Mouse (Mus musculus) neural tube, embryonic 15.5 days (tissue): ENCODE measurements at regions not wholly inside any gene's neighbourhood (a gene's known extent, or its start where the extent isn't known, plus 50 kb on each side); places are given as distances from the start of the nearest gene placed in this dataset.
"Not testable (repeated sequence)": the region's sequence is repeated elsewhere in the genome, so short reads cannot be mapped to it uniquely, and the experiment has no call there.

ENCODE experiments used
- ATAC-seq: fragments of 200-750 bp; cut with Nextera tagmentation; 2 replicates; pipeline ENCODE4 v1.8.0; 2017; ENCODE audit warnings: mild to moderate bottlenecking, moderate TSS enrichment, moderate library complexity; ENCODE audit not compliant: low FRiP score
- H3K27ac ChIP-seq: fragments of 300-500 bp; sonication (generic); replicated peaks from 2 replicates; pipeline ENCODE4 v1.5.1; 2015; ENCODE audit warnings: mild to moderate bottlenecking, inconsistent platforms
- H3K27me3 ChIP-seq: fragments of 300-500 bp; sonication (generic); replicated peaks from 2 replicates; pipeline ENCODE4 v1.6.1; 2015; ENCODE audit warnings: inconsistent platforms
- H3K36me3 ChIP-seq: fragments of 300-500 bp; sonication (generic); 2 replicates; pipeline ENCODE4 v1.6.1; 2015; ENCODE audit warnings: inconsistent platforms
- H3K4me1 ChIP-seq: fragments of 300-500 bp; sonication (generic); 2 replicates; pipeline ENCODE4 v1.6.1; 2015; ENCODE audit warnings: inconsistent platforms
- H3K4me2 ChIP-seq: fragments of 300-500 bp; sonication (generic); 2 replicates; pipeline ENCODE4 v1.6.1; 2015; ENCODE audit warnings: inconsistent platforms, mild to moderate bottlenecking, moderate library complexity
- H3K4me3 ChIP-seq: fragments of 300-500 bp; sonication (generic); replicated peaks from 2 replicates; pipeline ENCODE4 v1.5.1; 2015; ENCODE audit warnings: mild to moderate bottlenecking, inconsistent platforms
- H3K9ac ChIP-seq: fragments of 300-500 bp; sonication (generic); replicated peaks from 2 replicates; pipeline ENCODE4 v1.6.1; 2015; ENCODE audit warnings: mild to moderate bottlenecking, inconsistent platforms
- H3K9me3 ChIP-seq: fragments of 300-500 bp; sonication (generic); replicated peaks from 2 replicates; pipeline ENCODE4 v1.6.1; 2016; ENCODE audit warnings: inconsistent platforms
- WGBS: fragments of 180-500 bp; shearing (Covaris S2); methylation state at CpG from one replicate; pipeline ENCODE4 v1.1.7; 2015; ENCODE audit warnings: mixed read lengths; 5-methylcytosine and 5-hydroxymethylcytosine counted together

DNA sequence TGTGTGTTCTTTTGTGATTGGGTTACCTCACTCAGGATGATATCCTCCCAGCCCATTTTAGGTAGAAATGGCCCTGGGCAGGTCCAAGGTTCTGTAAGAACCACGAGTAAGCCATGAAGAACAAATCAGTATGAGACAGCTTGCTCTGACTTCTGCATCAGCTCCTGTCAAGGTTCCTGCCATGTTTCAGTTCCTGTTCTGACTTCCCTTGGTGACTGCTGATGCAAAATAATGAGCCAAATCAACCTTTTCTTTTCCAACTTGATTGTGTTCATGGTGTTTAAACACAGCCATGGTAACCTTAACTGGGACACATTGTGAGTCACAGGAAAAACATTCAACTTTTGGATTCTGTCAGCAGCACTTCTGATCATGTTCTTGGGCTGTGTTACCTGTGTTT lies 667.4 kb upstream of the Igfbp7 start:
- H3K27me3 ChIP-seq, result no peaks in the 10 kb centered on the region
- no peak overlapping the region for H3K4me3 ChIP-seq
- H3K4me1 ChIP-seq, result no peaks in the 10 kb centered on the region
- no peak overlapping the region for H3K4me2 ChIP-seq
- H3K27ac ChIP-seq, result no peak overlapping the region
- no peak overlapping the region for H3K9ac ChIP-seq
- WGBS, result 67% methylated on average over 1 of the region's 1 CpGs
- no peaks in the 10 kb centered on the region for H3K36me3 ChIP-seq
- ATAC-seq, result no peak
- H3K9me3 ChIP-seq, result no peaks in the 10 kb centered on the region

DNA sequence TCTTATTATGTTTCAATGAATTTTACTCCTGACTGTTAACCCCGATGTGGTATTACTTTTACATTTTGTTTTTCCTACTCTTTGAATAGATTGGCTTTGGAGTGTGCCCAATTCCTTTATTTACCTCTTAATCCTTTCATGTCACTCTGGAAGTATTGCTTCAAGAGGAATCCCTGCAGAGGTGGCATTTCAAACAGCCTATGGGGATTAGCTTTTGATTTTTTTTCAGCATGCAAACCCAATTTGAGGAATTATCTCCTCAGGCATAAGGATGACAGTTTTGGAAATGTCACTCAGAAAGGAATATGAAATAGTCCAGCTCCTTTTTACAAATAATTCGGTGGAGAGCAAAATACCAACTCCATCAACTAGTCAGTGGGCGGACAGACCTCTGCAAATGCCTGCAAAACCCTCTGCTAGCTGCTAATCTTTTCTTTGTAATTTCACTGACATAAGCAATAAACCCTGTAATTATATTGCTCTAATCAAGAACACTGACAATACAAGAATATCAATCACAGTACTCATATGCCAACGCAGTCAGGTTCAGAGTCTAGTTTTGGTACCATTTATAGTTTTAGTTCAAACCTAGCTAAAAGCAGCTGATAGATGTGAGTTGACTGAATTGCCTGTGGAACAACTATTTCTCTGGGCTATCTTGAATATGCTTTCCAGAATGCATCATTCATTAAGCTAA lies 624.9 kb upstream of the Igfbp7 start:
- Histone ChIP-seq H3K4me3 (no peak overlapping the region), H3K27me3 (no peaks in the 10 kb centered on the region), H3K4me2 (no peak overlapping the region), H3K36me3 (no peaks in the 10 kb centered on the region), H3K9me3 (no peaks in the 10 kb centered on the region), H3K27ac (no peak overlapping the region), H3K9ac (no peak overlapping the region), H3K4me1 (no peaks in the 10 kb centered on the region)
- WGBS, result 68% methylated on average over 4 of the region's 4 CpGs
- no peak for ATAC-seq

DNA sequence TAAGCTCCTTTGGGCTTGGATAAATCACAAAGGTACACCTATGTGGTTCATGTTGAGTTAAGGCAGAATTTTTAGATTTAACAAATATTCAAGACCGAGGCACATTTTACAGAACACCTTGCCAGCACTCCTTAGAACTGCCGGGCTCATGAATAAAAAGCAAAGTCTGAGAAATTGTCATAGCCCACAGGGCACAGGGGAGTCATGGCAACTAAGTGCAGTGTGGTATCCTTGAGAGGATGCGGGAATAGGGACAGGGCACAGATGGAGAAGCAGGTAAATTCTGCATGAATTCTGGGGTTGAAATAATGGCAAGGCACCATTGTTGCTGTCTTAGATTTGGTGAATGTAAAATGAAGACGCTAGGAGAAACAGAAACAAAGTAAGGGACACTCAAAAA lies 609.7 kb upstream of the Igfbp7 start:
- no peaks in the 10 kb centered on the region for H3K9me3 ChIP-seq
- H3K9ac ChIP-seq, result no peak overlapping the region
- no peak overlapping the region for H3K4me3 ChIP-seq
- H3K4me2 ChIP-seq, result no peak overlapping the region
- no peaks in the 10 kb centered on the region for H3K4me1 ChIP-seq
- WGBS, result 83% methylated on average over 4 of the region's 4 CpGs
- no peaks in the 10 kb centered on the region for H3K36me3 ChIP-seq
- no peaks in the 10 kb centered on the region for H3K27me3 ChIP-seq
- ATAC-seq, result no peak
- H3K27ac ChIP-seq, result no peak overlapping the region

DNA sequence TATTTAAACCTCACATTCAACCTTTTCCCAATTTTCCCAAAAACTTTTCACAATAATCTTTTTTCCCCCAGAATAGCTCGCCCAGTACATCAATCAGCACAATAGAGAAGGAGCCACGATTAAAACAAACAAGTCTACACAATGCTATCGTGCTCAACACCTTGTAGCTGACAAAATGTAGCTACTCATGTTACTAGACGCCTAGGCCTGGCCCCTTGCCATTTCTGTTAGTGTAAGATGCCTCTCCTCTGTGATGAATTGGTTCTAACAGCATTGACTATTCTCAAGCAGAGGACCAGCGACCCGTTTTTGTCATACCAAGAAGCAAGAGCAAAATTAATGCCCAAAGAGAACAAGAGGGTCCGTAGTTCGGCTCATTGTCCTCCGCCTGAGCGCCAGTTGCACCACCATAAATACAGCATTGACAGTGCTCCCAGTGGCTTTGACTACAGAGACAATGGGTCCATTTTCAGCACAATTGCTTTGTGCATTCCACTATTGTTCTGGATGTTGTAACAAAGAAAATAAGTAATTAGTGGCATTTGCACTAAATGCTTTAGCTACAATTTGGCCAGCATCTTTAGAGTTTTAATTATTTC lies 578.7 kb upstream of the Igfbp7 start:
- Histone ChIP-seq H3K9ac (no peak overlapping the region), H3K9me3 (no peaks in the 10 kb centered on the region), H3K4me1 (no peaks in the 10 kb centered on the region), H3K4me3 (no peak overlapping the region), H3K27ac (no peak overlapping the region), H3K36me3 (no peaks in the 10 kb centered on the region), H3K4me2 (no peak overlapping the region), H3K27me3 (no peaks in the 10 kb centered on the region)
- WGBS, result 17% methylated on average over 10 of the region's 10 CpGs
- ATAC-seq, result no peak

DNA sequence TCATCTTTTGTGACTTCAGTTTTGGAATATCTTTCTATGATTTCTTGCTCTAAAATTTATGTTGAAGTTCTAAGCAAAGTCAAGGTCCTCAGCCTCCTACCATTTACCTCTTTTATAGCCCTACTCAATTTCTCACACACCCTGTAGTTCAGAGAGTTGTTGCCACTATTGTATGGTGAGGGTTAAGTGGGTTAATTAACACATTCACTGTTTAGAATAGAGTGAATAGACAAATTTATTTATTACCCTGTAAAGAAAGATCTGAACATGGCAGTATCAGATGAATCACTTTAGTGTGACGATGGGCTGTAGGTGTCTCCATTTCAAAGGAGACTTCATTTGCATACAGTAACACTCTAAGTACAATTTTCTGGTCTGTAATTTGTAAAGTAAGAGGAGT lies 577.4 kb upstream of the Igfbp7 start:
- Histone ChIP-seq H3K9ac (no peak overlapping the region), H3K4me3 (no peak overlapping the region), H3K27ac (no peak overlapping the region), H3K4me2 (no peak overlapping the region), H3K36me3 (no peaks in the 10 kb centered on the region), H3K4me1 (no peaks in the 10 kb centered on the region), H3K27me3 (no peaks in the 10 kb centered on the region), H3K9me3 (no peaks in the 10 kb centered on the region)
- WGBS, result 16% methylated on average over 1 of the region's 1 CpGs
- no peak for ATAC-seq

DNA sequence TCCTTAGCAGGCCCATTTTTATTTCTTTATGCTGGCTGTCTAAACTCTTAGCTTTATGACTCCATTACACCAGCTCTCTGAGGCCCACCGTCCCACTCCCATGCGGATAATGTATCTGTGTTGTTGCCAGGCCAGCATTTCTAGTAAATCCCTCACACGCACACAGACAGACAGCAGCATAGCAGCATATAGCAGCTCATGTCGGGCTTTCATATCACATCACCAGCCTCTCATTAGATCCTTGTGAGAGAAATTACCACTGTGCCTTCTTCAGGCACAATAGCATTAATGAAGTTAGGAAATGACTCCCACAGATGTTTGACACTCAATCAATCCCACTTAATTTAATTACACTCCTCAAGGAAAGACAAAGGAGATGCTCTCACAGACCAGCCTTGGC lies 532.2 kb upstream of the Igfbp7 start:
- H3K4me3 ChIP-seq, H3K4me1 ChIP-seq, H3K27ac ChIP-seq, H3K36me3 ChIP-seq, H3K9me3 ChIP-seq, H3K4me2 ChIP-seq, H3K27me3 ChIP-seq, H3K9ac ChIP-seq: not testable (repeated sequence)
- 31% methylated on average over 4 of the region's 4 CpGs for WGBS
- 0 out of 2 replicates have a peak, but pooled peaks have one; percentile 55 for ATAC-seq

DNA sequence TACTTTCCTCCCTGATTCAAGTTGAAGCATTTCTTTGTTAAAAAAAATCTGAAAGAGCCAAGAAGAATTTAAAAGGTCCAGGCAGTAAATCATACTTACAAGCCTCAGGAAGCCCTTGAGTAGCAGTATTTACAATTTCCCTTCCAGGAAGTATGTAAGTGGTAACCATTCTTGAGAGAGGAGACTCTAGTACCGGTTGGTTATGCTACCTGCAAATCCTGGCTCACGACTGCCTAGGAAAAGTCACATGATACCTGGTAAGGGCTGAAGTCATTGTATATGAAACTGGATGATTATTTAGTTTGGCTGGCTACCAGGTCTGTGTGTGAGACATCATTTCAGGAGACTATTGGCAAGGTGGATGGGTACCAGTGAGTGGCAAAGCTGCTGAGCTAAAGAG lies 524.0 kb upstream of the Igfbp7 start:
- no peak overlapping the region for H3K4me3 ChIP-seq
- no peaks in the 10 kb centered on the region for H3K36me3 ChIP-seq
- H3K4me2 ChIP-seq, result no peak overlapping the region
- 91% methylated on average over 2 of the region's 2 CpGs for WGBS
- no peak overlapping the region for H3K27ac ChIP-seq
- H3K9me3 ChIP-seq, result no peaks in the 10 kb centered on the region
- H3K4me1 ChIP-seq, result no peaks in the 10 kb centered on the region
- no peaks in the 10 kb centered on the region for H3K27me3 ChIP-seq
- ATAC-seq, result no peak
- no peak overlapping the region for H3K9ac ChIP-seq

DNA sequence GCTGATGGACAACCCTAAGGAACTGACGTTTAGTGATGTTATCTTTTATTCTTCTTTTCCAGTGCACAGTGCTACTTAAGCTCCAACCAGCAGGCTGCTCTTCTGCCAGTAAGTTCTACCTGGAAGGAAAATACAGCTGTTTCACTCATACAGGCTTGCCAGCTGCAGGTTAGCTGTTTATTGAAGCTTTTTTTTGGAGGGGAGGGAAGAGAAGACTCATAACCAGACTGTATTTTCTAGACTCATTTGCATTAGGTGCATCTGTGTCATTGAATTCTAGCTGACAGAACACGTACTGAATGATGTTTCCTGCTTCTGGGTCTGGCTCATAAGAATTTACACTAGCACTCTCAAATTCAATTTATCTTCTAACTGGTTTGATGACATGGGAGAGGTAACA lies 513.3 kb upstream of the Igfbp7 start:
- Histone ChIP-seq H3K27me3 (no peaks in the 10 kb centered on the region), H3K4me3 (no peak overlapping the region), H3K4me2 (no peak overlapping the region), H3K4me1 (0 out of 2 replicates have a peak, but pooled peaks cover 4% of the 10 kb centered on the region), H3K36me3 (no peaks in the 10 kb centered on the region), H3K27ac (no peak overlapping the region), H3K9me3 (no peaks in the 10 kb centered on the region), H3K9ac (no peak overlapping the region)
- WGBS, result 73% methylated on average over 2 of the region's 2 CpGs
- ATAC-seq, result no peak

DNA sequence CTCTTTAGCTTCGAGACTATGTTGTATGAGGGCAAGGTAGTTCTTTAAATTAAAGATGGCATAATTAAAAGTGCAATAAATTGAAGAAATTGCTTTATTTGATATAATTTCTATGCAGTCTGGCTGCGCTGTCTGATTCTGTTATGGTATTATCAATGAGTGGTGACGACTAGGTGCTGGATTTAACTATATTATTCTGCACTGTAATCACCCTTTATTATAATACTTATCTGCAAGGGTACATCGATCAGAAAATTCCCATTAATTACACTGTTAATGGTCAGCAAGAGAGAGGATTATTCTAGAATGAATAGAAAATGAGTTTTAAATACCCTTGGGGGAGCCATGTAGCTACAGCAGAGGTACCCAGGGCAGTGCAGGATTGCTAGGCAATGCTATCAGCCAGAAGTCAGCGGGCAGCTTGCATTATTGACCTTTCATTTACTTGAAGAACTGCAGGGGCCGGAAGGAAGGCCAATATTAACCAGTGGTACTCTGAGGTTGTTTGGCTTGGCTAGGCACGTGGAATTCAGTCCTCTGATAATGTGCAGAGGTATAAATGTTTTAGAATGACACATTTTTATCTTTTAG lies 509.3 kb upstream of the Igfbp7 start:
- H3K4me3 ChIP-seq, result no peak overlapping the region
- H3K27me3 ChIP-seq, result no peaks in the 10 kb centered on the region
- 0 out of 2 replicates have a peak, but pooled peaks have one; percentile 28 for ATAC-seq
- WGBS, result 39% methylated on average over 7 of the region's 7 CpGs
- no peaks in the 10 kb centered on the region for H3K36me3 ChIP-seq
- 0 out of 2 replicates have a peak, but pooled peaks cover 4% of the 10 kb centered on the region for H3K4me1 ChIP-seq
- no peak overlapping the region for H3K27ac ChIP-seq
- H3K9me3 ChIP-seq, result no peaks in the 10 kb centered on the region
- no peak overlapping the region for H3K9ac ChIP-seq
- no peak overlapping the region for H3K4me2 ChIP-seq

DNA sequence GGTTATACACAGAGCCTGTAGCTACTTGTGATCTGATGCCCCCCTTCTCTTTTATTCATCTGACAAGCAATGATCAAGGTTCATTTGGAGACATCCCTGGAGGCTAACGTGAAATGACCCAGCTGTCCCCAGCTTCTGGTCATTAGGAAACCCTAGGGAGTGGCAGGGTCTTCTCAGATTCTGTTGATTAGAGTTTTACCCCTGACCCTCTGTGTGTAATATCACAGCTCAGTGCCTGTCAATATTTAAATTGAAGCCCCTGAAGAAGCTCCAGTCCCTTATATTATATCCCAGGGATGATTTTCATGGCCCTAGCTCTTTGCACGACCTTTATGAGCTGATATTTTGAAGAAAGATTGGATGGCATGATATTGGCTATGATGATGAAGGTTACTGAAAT lies 508.5 kb upstream of the Igfbp7 start:
- ATAC-seq, result no peak
- 0 out of 2 replicates have a peak, but pooled peaks cover 4% of the 10 kb centered on the region for H3K4me1 ChIP-seq
- no peaks in the 10 kb centered on the region for H3K9me3 ChIP-seq
- no peaks in the 10 kb centered on the region for H3K27me3 ChIP-seq
- H3K9ac ChIP-seq, result no peak overlapping the region
- H3K27ac ChIP-seq, result no peak overlapping the region
- no peak overlapping the region for H3K4me2 ChIP-seq
- no peaks in the 10 kb centered on the region for H3K36me3 ChIP-seq
- H3K4me3 ChIP-seq, result no peak overlapping the region
- 33% methylated on average over 2 of the region's 2 CpGs for WGBS

DNA sequence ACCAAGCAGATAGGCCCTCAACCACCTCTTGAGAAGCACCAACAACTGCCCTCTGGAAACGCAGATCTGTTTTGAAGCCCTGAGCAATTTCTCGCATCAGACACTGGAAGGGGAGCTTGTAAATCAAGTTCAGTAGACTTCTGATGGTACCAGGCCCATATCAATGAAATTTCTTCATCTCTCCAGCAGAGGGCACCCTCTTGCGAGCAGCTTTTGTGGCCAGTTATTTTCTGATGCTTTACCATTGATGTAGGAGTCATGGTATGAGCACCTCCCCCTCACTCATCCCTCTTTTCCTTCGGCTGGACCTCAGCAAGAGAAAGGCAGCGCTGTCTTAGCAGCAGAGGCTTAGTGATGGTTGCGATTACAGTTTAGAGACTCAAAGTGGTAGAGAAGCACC lies 501.4 kb upstream of the Igfbp7 start:
- H3K9me3 ChIP-seq, result no peaks in the 10 kb centered on the region
- H3K4me1 ChIP-seq, result no peaks in the 10 kb centered on the region
- no peak overlapping the region for H3K9ac ChIP-seq
- H3K27me3 ChIP-seq, result no peaks in the 10 kb centered on the region
- no peaks in the 10 kb centered on the region for H3K36me3 ChIP-seq
- WGBS, result 52% methylated on average over 6 of the region's 6 CpGs
- H3K27ac ChIP-seq, result no peak overlapping the region
- H3K4me3 ChIP-seq, result no peak overlapping the region
- H3K4me2 ChIP-seq, result no peak overlapping the region
- no peak for ATAC-seq

DNA sequence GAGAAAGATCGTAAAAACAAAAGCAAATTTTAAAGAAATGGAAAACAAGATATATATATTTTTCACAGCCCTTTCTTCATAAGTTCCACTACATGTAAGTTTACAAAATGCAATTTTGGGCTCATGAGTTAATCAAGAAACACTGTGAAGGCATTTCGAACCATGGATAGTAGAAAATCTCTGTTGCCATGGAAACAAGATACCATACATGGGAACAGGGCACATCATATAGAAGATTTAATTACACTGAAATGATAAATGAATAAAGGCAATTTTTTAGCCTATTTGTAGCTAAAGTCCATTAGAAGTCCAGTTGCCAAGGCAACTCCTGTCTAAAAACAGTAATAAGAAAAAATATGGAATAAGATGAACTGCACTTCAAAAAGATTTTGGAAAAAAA lies 484.2 kb upstream of the Igfbp7 start:
- not testable (repeated sequence) for H3K4me2 ChIP-seq, ATAC-seq, H3K27me3 ChIP-seq, H3K4me3 ChIP-seq, H3K36me3 ChIP-seq, H3K9ac ChIP-seq, H3K27ac ChIP-seq, H3K9me3 ChIP-seq, H3K4me1 ChIP-seq
- WGBS, result 71% methylated on average over 2 of the region's 2 CpGs
